8 mouse cellular contexts compared by ENCODE assay signal in the genomic region with DNA sequence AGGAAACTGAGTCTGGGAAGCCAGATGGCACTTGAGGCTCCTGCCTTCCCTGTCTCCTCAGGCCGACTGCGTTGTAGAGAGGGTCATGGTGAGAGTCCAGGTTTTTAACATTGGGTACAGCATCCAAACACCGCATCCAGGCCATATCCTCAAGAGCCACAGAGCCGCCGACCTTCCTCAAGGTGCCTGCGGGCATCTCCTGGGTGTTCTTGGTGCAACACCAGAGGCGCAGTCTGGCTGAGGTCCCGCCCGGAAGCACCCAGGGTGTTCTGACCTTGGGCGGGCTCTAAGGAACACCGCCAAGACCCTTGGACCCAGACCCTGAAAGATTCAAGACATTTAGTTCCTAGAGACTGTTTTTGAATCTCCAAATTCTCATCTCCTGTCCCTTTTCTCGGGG. TPM values are rescaled to one million over a fixed set of nuclear protein-coding genes. Genes with fewer than 3 reads are reported as not detected.
A peak's percentile ranks its signal among the peaks of the same experiment; 100 is the strongest.
DNase-seq lines count a peak whose midpoint lies in the region; ATAC-seq and TF ChIP-seq lines count a peak whose summit lies in the region.

No protein-coding gene starts in this region.

- no peak for ATAC-seq in limb, embryonic 15.5 days (ENCODE audit: insufficient number of reproducible peaks, low FRiP score, low TSS enrichment, low read depth)
- no peak for ATAC-seq in stomach, postnatal 0 days (ENCODE audit: low FRiP score, low TSS enrichment)

- H3K27me3 ChIP-seq in thymus, adult 2 months (ENCODE audit: control insufficient read depth, insufficient read depth, low read length) = peaks cover 20% of the 10 kb centered on the region; the same call in 1 of the 2 replicates
- H3K27me3 ChIP-seq in limb, embryonic 15.5 days = peaks cover 54% of the 10 kb centered on the region
- no peaks in the 10 kb centered on the region for H3K27me3 ChIP-seq in stomach, postnatal 0 days (ENCODE audit: control insufficient read depth, insufficient read depth, low read length)

- no peaks in the 10 kb centered on the region for H3K9me3 ChIP-seq in limb, embryonic 15.5 days
- H3K9me3 ChIP-seq in stomach, postnatal 0 days (ENCODE audit: control insufficient read depth, low read length) = no peaks in the 10 kb centered on the region

- H3K4me1 ChIP-seq in thymus, adult 2 months (replicated peaks; ENCODE audit: control insufficient read depth, insufficient read depth, low read length) = peaks cover 33% of the 10 kb centered on the region
- peaks cover 60% of the 10 kb centered on the region for H3K4me1 ChIP-seq in limb, embryonic 15.5 days
- peaks cover 10% of the 10 kb centered on the region for H3K4me1 ChIP-seq in stomach, postnatal 0 days (replicated peaks; ENCODE audit: control insufficient read depth, insufficient read depth)

- H3K4me2 ChIP-seq in limb, embryonic 15.5 days = peak overlapping the region; percentile 98
- peak overlapping the region; percentile 91 for H3K4me2 ChIP-seq in stomach, postnatal 0 days (replicated peaks; ENCODE audit: low read depth)

- no peak for TF ChIP-seq POLR2A in thymus, adult 2 months (IDR thresholded peaks at IDR 0.05; ENCODE audit: control insufficient read depth, extremely low read depth, insufficient read depth, low read length, poor library complexity)

- DNase-seq in gastrocnemius, adult 2 months = no peak
- no peak for DNase-seq in gastrocnemius, adult 18-20 months (ENCODE audit: low spot score)
- no peak for DNase-seq in thymus, adult 2 months
- DNase-seq in thymus, postnatal 14 days = no peak
- DNase-seq in stomach, postnatal 0 days (ENCODE audit: low spot score) = no peak
- DNase-seq in embryo, embryonic 9.5 days (ENCODE audit: extremely low spot score) = no peak
- DNase-seq in right cerebral cortex, adult 2 months (ENCODE audit: low spot score in 2 of 2) = no peak

- TF ChIP-seq CTCF in gastrocnemius, adult 2 months (IDR thresholded peaks at IDR 0.05) = no peak
- TF ChIP-seq CTCF in thymus, adult 2 months (IDR thresholded peaks at IDR 0.05; ENCODE audit: borderline replicate concordance, control insufficient read depth, extremely low read depth, insufficient read depth, low read length, poor library complexity) = no peak
- no peak for TF ChIP-seq CTCF in stomach, postnatal 0 days (IDR thresholded peaks at IDR 0.05; ENCODE audit: low read depth)

- no peak overlapping the region for H3K9ac ChIP-seq in limb, embryonic 15.5 days
- peak overlapping the region; percentile 45; the same call in 1 of the 2 replicates for H3K9ac ChIP-seq in stomach, postnatal 0 days (ENCODE audit: low read length)

- intact Hi-C loops in gastrocnemius, adult 2 months (cut with DNase I) = no loop called here

- H3K27ac ChIP-seq in gastrocnemius, adult 2 months = peak overlapping the region; percentile 94; the same call in 1 of the 2 replicates
- H3K27ac ChIP-seq in thymus, adult 2 months (ENCODE audit: control insufficient read depth, insufficient read depth, low read length) = no peak overlapping the region
- H3K27ac ChIP-seq in limb, embryonic 15.5 days = no peak overlapping the region
- H3K27ac ChIP-seq in stomach, postnatal 0 days (replicated peaks) = no peak overlapping the region

- H3K36me3 ChIP-seq in thymus, adult 2 months (ENCODE audit: control insufficient read depth, insufficient read depth, low read length) = no peaks in the 10 kb centered on the region
- H3K36me3 ChIP-seq in limb, embryonic 15.5 days = no peaks in the 10 kb centered on the region
- H3K36me3 ChIP-seq in stomach, postnatal 0 days (ENCODE audit: control insufficient read depth, insufficient read depth, low read length) = no peaks in the 10 kb centered on the region

- 15% methylated on average over 12 of the region's 12 CpGs for WGBS in thymus, adult 2 months
- whole genome bisulfite sequencing in limb, embryonic 15.5 days = 8% methylated on average over 12 of the region's 12 CpGs
- WGBS in stomach, postnatal 0 days = 16% methylated on average over 12 of the region's 12 CpGs

- no peak for TF ChIP-seq EP300 in stomach, postnatal 0 days (optimal IDR thresholded peaks at IDR 0.05)

- peak overlapping the region; percentile 83 for H3K4me3 ChIP-seq in gastrocnemius, adult 2 months
- H3K4me3 ChIP-seq in thymus, adult 2 months (ENCODE audit: control insufficient read depth, insufficient read depth, low read length) = peak overlapping the region; percentile 51
- H3K4me3 ChIP-seq in limb, embryonic 15.5 days = peak overlapping the region; percentile 54
- peak overlapping the region; percentile 66 for H3K4me3 ChIP-seq in stomach, postnatal 0 days (ENCODE audit: low read depth, low read length)

RNA-seq across cellular contexts. Expression of gene Ckb, which starts 0.4 kb away (rescaled TPM):
- total RNA-seq in gastrocnemius, adult 2 months (2021) = 10 to 100 TPM in 1 of 2 experiments, 1 to 10 TPM in 1; 6.7 to 10.8 TPM
- 10 to 100 TPM in 1 of 2 experiments, 1 to 10 TPM in 1; 5.9 to 12.2 TPM for total RNA-seq in gastrocnemius, adult 18-20 months (2021)
- 107 and 119 TPM in 2 replicates for polyA plus RNA-seq in thymus, adult 2 months (2012; rRNA removed)
- polyA plus RNA-seq in limb, embryonic 15.5 days (2015; fragmentation: Nextera tagmentation; extraction: Ambion mirVana) = 132 and 183 TPM in 2 replicates
- 532 and 573 TPM in 2 replicates for polyA plus RNA-seq in stomach, postnatal 0 days (2015; fragmentation: Nextera tagmentation; extraction: Ambion mirVana)

RNA-seq across cellular contexts. Expression of gene Trmt61a, which starts 5.3 kb away (rescaled TPM):
- total RNA-seq in gastrocnemius, adult 2 months (2021) = 1 to 10 TPM; 3.1 to 3.8 TPM
- total RNA-seq in gastrocnemius, adult 18-20 months (2021) = 1 to 10 TPM; 2.4 to 3.9 TPM
- 40.4 and 47.2 TPM in 2 replicates for polyA plus RNA-seq in thymus, adult 2 months (2012; rRNA removed)
- 14.4 and 14.8 TPM in 2 replicates for polyA plus RNA-seq in limb, embryonic 15.5 days (2015; fragmentation: Nextera tagmentation; extraction: Ambion mirVana)
- polyA plus RNA-seq in stomach, postnatal 0 days (2015; fragmentation: Nextera tagmentation; extraction: Ambion mirVana) = 7.4 and 8.5 TPM in 2 replicates

RNA-seq across cellular contexts. Expression of gene Bag5, which starts 40.5 kb away (rescaled TPM):
- total RNA-seq in gastrocnemius, adult 2 months (2021) = 10 to 100 TPM; 14.7 to 19.2 TPM
- 10 to 100 TPM; 16.0 to 16.9 TPM for total RNA-seq in gastrocnemius, adult 18-20 months (2021)
- 12.8 and 16.6 TPM in 2 replicates for polyA plus RNA-seq in thymus, adult 2 months (2012; rRNA removed)
- polyA plus RNA-seq in limb, embryonic 15.5 days (2015; fragmentation: Nextera tagmentation; extraction: Ambion mirVana) = 69.4 and 71.2 TPM in 2 replicates
- polyA plus RNA-seq in stomach, postnatal 0 days (2015; fragmentation: Nextera tagmentation; extraction: Ambion mirVana) = 34.9 and 36.9 TPM in 2 replicates

RNA-seq across cellular contexts. Expression of gene Apopt1, which starts 40.5 kb away (rescaled TPM):
- total RNA-seq in gastrocnemius, adult 2 months (2021) = 10 to 100 TPM; 37.4 to 46.7 TPM
- 10 to 100 TPM; 40.5 to 43.5 TPM for total RNA-seq in gastrocnemius, adult 18-20 months (2021)
- polyA plus RNA-seq in thymus, adult 2 months (2012; rRNA removed) = 32.3 and 38.8 TPM in 2 replicates
- 48.4 and 51.2 TPM in 2 replicates for polyA plus RNA-seq in limb, embryonic 15.5 days (2015; fragmentation: Nextera tagmentation; extraction: Ambion mirVana)
- 41.8 and 42.8 TPM in 2 replicates for polyA plus RNA-seq in stomach, postnatal 0 days (2015; fragmentation: Nextera tagmentation; extraction: Ambion mirVana)
